In genomic region chr1:90205223-90205622, GRCm38 (mm10) we compare ENCODE assay signal across 9 mouse cellular contexts. TPM values are rescaled to one million over a fixed set of nuclear protein-coding genes. Genes with fewer than 3 reads are reported as not detected.
DNase-seq lines count a peak whose midpoint lies in the region; ATAC-seq lines count a peak whose summit lies in the region.
"Had no signal": no experiment of that assay in that cellular context is flagged by ENCODE, and none has a peak within 500 bp of the region (broad histone marks: within the 10 kb centered on the region; RNA-seq: fewer than 3 reads in every experiment).

No protein-coding gene starts in this region.

- peaks cover 74% of the 10 kb centered on the region for H3K4me1 ChIP-seq in embryonic facial prominence, embryonic 15.5 days
- peaks cover 46% of the 10 kb centered on the region for H3K4me1 ChIP-seq in lung, embryonic 15.5 days

- peak overlapping the region; percentile 44 for H3K4me2 ChIP-seq in embryonic facial prominence, embryonic 15.5 days (replicated peaks)
- H3K4me2 ChIP-seq in lung, embryonic 15.5 days: peak overlapping the region; percentile 57

- peak overlapping the region; percentile 49 for H3K4me3 ChIP-seq in embryonic facial prominence, embryonic 15.5 days (replicated peaks)
- peak overlapping the region; percentile 45 for H3K4me3 ChIP-seq in lung, embryonic 15.5 days

- peak overlapping the region; percentile 33 for H3K9ac ChIP-seq in embryonic facial prominence, embryonic 15.5 days
- peak overlapping the region; percentile 34 for H3K9ac ChIP-seq in lung, embryonic 15.5 days

- peak overlapping the region; percentile 79 for H3K27ac ChIP-seq in embryonic facial prominence, embryonic 15.5 days (replicated peaks)
- H3K27ac ChIP-seq in lung, embryonic 15.5 days: peak overlapping the region; percentile 29
- H3K27ac ChIP-seq: macrophage had no signal

- intact Hi-C loops in heart, postnatal 10 days (cut with DNase I): loop anchor here (2.0 to 5.0 kb wide), 3 partner anchors 82 to 292 kb away; no protein-coding TSS in a partner anchor

- peak; percentile 73 for ATAC-seq in embryonic facial prominence, embryonic 15.5 days (ENCODE audit: insufficient number of reproducible peaks, low FRiP score, low TSS enrichment, low read depth)
- ATAC-seq in lung, embryonic 15.5 days (ENCODE audit: borderline replicate concordance, extremely low read depth, low FRiP score, low TSS enrichment): peak; percentile 51; the same call in 1 of the 2 replicates

- DNase-seq in left cerebral cortex, adult 18-20 months (ENCODE audit: low spot score in 2 of 2): peak; percentile 40 to 65
- DNase-seq in left cerebral cortex, adult 11 months (ENCODE audit: low spot score): no peak
- DNase-seq in heart, postnatal 10 days: peak; percentile 70 to 75
- peak; percentile 66 to 80 for DNase-seq in layer of hippocampus, adult 18-20 months (ENCODE audit: low spot score in 2 of 2)
- DNase-seq in right cerebral cortex, postnatal 14 days: peak; percentile 47
- DNase-seq in spleen, adult 18-20 months: no peak

- H3K36me3 ChIP-seq in embryonic facial prominence, embryonic 15.5 days: no peaks in the 10 kb centered on the region
- no peaks in the 10 kb centered on the region for H3K36me3 ChIP-seq in lung, embryonic 15.5 days

- H3K27me3 ChIP-seq in embryonic facial prominence, embryonic 15.5 days: peaks cover 7% of the 10 kb centered on the region; the same call in 1 of the 2 replicates
- H3K27me3 ChIP-seq in lung, embryonic 15.5 days: peaks cover 65% of the 10 kb centered on the region

- under 1% methylated on average over 6 of the region's 6 CpGs for WGBS in embryonic facial prominence, embryonic 15.5 days
- WGBS in lung, embryonic 15.5 days: 2% methylated on average over 6 of the region's 6 CpGs

- no peaks in the 10 kb centered on the region for H3K9me3 ChIP-seq in embryonic facial prominence, embryonic 15.5 days (replicated peaks)
- no peaks in the 10 kb centered on the region for H3K9me3 ChIP-seq in lung, embryonic 15.5 days

RNA-seq across cellular contexts. Expression of gene Ackr3, which starts 1.4 kb away (rescaled TPM):
- total RNA-seq in left cerebral cortex, adult 18-20 months (2021): 1 to 10 TPM; 7.2 to 7.8 TPM
- 29.9 and 31.9 TPM in 2 replicates for polyA plus RNA-seq in embryonic facial prominence, embryonic 15.5 days (2015; fragmentation: Nextera tagmentation; extraction: Ambion mirVana)
- total RNA-seq in heart, postnatal 10 days (2021): 10 to 100 TPM; 45.4 to 48.9 TPM
- total RNA-seq in layer of hippocampus, adult 18-20 months (2021): 10 to 100 TPM; 15.5 to 15.9 TPM
- polyA plus RNA-seq in lung, embryonic 15.5 days (2015; fragmentation: Nextera tagmentation; extraction: Ambion mirVana): 24.4 TPM in 2 replicates
- polyA plus RNA-seq: macrophage had no signal

RNA-seq across cellular contexts. Expression of gene Iqca, which starts 52.0 kb away (rescaled TPM):
- under 1 TPM; 0.52 to 0.65 TPM for total RNA-seq in left cerebral cortex, adult 18-20 months (2021)
- polyA plus RNA-seq in embryonic facial prominence, embryonic 15.5 days (2015; fragmentation: Nextera tagmentation; extraction: Ambion mirVana): 2.5 and 6.9 TPM in 2 replicates
- not detected for total RNA-seq in heart, postnatal 10 days (2021)
- 1 to 10 TPM in 1 of 2 experiments, under 1 TPM in 1; 0.89 to 1.0 TPM for total RNA-seq in layer of hippocampus, adult 18-20 months (2021)
- 0.54 and 0.70 TPM in 2 replicates for polyA plus RNA-seq in lung, embryonic 15.5 days (2015; fragmentation: Nextera tagmentation; extraction: Ambion mirVana)
- polyA plus RNA-seq: macrophage had no signal

Comparison
In these comparisons a context has a peak if more than half of its experiments do, and no peak if none do; other contexts are left out.
1. DNase-seq: peak in left cerebral cortex, adult 18-20 months (2 of 2), heart, postnatal 10 days (2 of 2), layer of hippocampus, adult 18-20 months (2 of 2) and right cerebral cortex, postnatal 14 days (single experiment); none in left cerebral cortex, adult 11 months (single experiment) and spleen, adult 18-20 months (0 of 2).